Mouse (Mus musculus): ENCODE data around the gene Epn2.

DNA sequence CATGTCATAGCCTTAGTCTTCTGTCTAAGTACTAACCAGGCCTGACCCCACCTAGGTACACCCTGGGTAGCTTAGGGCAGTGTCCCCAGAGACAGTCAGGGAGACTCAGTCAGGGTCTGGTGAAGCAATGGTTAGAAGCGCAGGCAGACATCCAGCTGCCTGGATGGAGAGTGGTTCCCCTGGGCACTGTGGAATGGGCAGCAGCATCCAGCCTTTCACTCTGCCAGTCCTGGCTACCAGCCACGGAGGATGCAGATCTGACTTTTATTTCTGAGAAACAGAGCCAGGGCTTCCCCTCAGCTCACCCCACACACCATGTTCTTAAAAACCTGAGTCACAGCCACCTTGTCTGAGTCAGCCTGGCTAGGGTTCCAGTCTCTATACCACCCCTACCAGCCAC is 18.0 kb upstream of the Epn2 start:
- no peak for TF ChIP-seq POLR2A (IDR thresholded peaks at IDR 0.05; ENCODE audit: borderline replicate concordance, extremely low read depth, insufficient read depth, insufficient read length, poor library complexity, severe bottlenecking)
- TF ChIP-seq CTCF (IDR thresholded peaks at IDR 0.05; ENCODE audit: borderline replicate concordance, extremely low read depth, insufficient read depth, insufficient read length): no peak

Measured in brain, embryonic 14.5 days (tissue).